Mouse (Mus musculus) MN1 (cell line): Measurements from ENCODE around the gene Grip1.

Experiments
- DNase-seq: peaks from one replicate; pipeline ENCODE4 v3.0.0-alpha.2; 2016; ENCODE audit warnings: low spot score

Grip1 gene

DNA sequence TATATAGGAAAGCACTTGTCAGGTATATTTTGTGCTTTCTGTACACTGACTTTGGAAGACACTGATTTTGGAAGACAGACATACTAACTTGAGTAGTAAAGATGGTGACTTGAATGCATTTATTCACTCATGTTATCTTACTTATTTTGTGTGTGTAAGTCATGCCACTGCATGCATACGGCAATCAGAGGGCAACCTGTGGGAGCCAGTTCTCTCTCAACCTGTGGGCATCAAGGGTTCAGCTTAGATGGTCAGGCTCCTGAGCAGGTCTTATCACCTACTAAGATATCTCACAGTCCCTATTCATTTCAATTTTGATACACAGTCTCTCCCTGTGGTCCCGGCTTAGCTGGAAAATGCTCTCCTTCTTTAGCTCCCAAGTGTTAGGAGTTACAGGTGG, 5.4 kb downstream of the Grip1 start:
- no peak for DNase-seq

DNA sequence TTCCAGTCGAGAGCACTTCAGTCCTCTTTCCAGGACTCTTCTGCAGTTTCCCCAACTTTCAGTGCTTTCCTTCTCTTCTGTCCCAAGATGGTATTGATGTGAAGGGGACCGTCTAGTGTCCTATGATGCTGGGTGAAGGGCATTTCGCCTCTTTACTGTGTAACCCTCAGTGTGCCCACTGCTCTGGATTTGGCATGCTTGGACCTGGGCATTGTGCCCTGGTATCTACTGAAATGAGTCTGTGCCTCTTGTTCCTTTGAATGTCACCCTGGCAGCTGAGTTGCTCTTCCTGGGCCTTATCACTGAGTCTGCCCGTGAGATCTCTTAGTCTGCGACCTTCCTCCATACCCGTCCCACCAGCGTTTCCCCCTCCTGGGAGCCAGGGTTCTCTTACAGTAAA, 9.7 kb downstream of the Grip1 start:
- DNase-seq: no peak

DNA sequence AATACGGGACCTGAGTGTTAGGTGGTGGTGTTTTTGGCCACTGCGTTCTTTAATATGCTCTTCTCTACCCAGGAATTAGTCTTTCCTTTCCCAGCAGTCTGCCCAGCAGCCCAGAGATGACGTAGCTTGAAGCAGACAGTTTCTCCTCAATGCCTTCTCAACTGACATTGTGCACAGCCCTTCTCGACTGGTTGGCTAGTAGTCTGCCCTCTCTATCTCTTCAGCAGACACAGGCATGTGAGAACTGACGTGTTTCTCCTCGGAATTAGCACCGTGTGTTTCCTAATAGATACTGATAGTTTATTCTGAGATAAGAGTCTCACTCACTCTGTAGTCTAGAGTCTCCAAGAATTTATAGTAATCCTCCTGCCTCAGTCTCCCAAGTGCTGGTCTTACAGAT, 10.2 kb downstream of the Grip1 start:
- DNase-seq: no peak

DNA sequence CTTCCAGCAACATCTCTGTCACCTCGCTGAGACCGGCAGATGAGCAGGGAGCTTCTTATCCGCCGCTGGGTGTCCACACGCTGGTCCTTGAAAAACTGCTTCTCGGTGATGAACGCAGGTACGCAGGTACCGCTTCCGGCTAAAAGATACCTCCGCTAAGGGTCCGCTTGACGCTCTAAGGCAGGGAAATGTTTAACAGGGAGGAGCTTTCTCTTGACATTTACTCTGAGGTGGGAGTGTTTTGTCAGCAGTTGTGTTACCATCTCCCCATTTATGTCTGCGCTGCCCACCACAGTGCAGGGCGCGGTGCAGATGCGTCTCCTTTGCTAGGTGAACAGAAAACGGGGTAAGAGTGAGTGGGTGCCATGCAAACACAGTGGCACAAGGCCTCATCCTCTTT, 14.3 kb downstream of the Grip1 start:
- no peak for DNase-seq

DNA sequence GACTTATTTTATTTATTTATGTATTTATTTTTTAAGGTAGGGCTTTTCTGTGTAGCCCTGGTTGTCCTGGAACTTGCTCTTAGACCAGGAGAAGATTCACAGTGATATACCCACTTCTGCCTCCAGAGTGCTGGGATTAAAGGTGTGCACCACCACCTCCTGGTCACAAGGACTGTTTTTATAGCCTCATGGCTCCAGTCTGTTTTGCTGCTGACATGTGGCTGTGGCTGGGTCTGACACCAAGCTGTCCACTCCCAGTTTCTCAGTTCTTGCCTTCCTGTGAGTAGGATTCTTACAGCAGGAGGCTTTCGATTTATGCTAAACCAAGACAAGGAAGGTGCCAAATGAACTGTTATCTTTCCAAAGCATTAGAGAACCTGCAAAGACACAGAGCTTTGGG, 16.5 kb downstream of the Grip1 start:
- DNase-seq: no peak

DNA sequence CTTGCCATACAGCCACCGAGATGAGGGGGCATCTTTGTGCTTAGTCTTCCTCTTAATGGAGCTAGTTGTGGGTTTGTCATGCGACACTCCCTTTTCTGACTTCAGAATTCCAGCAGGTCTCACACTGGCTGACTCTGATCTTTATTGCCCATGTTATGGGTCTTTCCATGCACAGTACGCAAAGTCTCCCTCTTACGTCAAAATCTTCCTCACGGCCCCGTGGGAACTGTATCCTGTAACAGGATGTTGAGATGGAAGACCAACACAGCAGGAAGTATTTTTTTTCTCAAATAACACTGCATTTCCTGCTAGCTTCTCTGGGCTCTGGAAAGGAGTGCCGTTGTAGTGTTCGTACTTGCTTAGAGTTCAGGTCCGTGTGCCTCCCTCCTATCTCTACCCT, 21.5 kb downstream of the Grip1 start:
- no peak for DNase-seq

DNA sequence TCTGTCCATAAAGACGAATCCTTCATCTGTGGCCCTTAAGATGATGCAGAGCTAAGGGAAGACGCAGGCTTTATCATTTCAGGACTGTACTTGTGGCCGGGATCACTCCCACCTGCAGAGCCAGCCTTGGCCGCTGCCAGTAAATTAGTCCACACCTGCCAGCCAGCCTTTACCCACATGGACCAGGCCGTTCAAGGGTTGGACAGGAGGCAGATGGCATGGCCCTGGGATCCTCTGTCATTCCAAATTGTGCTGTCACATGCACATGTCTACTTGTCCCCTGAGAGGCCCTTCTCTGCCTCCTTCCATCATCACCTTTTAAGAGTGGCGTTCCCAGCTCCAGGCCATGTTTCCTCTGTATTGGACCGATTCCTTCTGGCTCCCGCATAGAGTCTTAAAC, 24.0 kb downstream of the Grip1 start:
- DNase-seq: no peak

DNA sequence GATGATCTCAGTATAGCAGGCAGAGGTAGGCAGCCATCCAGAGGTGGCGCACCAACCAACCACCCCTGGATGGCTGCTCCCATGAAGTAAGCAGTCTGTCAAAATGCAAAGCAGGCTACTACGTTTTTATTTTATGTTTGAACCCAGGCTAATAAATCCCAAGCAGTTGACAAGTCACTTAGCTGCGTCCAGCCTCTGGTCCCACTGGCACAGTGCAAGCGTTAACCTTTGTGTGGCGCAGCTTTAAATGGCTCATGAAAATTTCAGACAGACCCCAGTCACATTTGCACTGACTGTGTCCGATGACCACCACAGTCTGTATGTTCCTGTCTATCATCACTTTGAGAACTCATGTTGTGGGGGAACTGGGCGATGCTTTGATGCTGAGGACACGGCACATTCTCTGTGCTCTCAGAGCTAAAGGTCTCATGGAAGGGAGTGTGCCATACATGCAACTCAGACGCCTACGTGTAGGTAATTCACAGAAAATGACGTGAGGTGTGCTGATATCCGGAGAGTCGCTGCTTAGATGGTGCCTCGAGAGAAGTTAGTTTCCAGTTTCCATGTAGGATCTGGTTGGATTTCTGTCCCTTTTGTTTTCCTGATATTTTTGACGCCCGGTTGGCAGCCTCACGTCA, 29.6 kb downstream of the Grip1 start:
- no peak for DNase-seq

DNA sequence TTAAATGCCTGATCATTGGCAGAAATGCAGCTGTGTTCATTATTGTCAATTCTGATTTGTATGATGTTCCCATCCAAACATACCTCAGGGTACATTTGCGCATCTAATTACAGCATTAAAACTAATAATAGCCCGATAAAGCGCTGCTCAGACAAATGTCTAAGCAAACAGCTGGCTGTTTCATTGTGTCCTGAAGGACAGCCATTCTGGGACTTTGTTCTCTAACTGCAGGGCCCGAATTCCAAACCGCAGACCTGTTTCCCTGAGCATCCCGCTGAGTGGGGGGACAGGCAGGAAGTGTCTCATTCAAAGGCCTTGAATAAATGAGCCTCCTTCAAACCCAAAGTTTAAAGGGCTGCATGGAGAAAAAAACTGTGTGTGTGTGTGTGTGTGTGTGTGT, 30.1 kb downstream of the Grip1 start:
- no peak for DNase-seq

DNA sequence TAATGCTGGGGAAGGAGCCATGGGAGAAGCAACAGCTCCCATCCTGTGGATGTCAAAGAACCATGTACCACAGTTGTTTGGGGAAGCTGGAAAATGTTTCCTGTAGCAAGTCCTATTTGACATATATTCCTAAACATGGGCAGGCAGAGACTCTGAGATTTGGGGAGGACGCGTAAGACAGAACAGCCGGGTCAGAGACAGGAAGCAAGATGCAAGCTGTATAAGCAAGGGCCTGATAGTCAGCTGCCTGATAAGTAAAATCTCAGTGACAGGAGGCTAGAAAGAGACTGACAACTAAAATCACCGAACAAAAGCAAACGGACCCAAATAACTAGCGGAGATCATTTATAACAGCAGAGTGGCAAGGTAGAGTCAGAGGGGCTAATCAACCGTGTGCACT, 33.3 kb downstream of the Grip1 start:
- no peak for DNase-seq

DNA sequence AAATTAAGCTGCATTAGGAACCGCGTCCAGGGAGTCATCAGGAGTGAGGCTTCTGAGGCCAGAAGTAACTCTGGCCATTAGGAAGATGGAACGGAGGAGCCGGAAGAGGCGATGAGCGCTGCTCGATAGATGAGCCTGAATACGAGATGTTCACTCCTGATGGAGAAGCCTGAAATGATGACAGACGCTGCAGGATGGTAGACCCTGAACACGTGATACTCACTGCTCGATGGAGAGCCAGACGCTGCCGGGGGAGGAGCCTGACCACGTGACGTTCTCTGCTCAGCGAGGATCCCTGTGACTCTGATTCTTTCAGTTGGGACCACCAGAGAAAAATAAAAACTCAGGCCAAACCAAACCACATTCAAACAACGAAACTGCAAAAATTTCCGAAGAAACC, 37.2 kb downstream of the Grip1 start:
- DNase-seq: no peak

DNA sequence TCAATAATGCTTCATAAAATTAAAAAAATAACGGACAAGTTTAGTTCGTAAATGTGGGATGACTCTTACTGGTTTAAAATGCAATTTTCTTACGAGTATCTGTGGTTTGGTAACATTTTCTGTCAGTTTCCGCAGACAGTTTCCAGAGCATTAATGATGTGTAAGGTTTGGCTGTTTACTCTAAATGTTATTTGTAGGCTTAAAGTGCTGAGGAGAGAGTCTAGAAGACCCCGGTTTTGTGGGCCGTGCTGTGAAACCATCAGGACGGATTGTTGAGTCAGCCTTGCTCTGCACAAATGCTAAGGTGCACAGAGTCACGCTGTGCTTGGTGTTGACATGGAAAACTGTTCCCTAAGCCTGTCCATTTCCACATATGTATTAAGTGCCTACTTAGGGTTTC, 41.7 kb downstream of the Grip1 start:
- no peak for DNase-seq

DNA sequence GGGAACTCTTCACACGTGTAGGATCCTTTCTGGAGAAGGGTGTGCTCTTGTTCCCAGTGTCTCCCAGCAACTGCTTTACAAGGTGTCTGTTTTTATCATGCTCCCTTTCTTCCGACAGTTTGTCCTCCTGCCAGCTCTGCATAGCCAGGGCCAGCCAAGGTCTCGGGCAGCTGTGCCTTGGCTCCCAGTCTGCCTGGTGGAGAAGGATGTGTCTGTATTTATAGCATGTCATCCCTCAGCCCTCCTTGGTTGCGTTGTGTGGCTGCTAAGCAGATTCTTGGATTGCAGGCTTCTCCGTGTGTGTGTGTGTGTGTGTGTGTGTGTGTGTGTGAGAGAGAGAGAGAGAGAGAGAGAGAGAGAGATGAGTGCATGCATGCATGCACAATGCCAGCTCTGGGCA, 42.6 kb downstream of the Grip1 start:
- DNase-seq: no peak

DNA sequence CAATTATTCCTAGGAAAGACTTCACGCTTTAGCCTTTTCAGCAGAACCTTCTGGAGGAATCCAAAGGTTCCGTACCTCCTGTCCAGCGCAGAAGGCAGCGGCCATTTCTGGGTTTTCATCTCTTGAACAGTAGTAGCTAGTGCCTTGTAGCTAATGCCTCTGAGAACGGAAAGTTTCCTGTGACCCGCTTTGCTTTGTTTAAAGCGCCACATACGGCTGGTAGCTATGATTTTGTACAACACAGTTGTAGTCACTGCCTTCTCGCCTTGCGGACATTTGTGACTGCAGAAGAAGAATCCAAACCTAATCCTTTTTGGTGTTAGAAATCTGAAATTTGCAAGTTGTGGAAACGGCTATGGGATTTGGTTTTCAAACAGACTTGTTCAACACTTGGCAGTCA, 68.1 kb downstream of the Grip1 start:
- DNase-seq: no peak

DNA sequence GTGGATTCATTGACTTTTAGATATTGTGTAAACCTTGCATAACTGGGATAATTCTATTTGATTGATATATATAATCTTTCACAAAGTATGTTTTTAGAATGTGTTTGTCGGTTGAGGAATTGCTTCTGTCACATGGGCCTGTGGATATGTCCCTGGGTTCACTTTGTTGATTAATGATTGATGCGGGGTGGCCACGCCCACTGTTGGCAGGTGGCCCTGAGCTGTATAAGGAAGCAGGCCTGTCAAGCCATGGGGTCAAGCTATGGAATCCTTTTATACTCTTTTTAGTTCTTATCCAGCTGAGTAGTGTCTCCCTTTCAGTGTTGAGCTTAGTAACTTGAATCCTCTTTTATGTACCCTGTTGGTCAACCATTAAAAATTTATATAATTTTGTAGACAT, 72.1 kb downstream of the Grip1 start:
- DNase-seq: no peak

DNA sequence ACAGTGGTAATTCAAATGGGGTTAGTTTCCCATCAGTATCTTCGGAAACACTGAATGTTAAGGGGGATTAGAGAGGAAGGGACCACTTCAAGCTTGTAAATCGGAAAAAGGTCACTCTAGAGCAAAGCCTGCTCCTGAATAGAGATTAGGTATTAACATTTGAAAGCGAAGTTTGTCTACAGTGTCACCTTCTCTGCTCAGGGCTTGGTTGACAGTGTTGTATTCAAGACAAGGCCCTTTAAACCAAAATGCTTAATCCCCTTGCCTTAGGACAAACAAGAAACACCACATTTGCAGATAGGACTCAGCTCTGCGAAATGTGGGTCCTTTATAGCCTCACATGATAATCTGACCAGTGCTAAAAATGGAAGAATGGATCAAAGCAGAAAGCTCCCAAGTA, 81.2 kb downstream of the Grip1 start:
- no peak for DNase-seq

DNA sequence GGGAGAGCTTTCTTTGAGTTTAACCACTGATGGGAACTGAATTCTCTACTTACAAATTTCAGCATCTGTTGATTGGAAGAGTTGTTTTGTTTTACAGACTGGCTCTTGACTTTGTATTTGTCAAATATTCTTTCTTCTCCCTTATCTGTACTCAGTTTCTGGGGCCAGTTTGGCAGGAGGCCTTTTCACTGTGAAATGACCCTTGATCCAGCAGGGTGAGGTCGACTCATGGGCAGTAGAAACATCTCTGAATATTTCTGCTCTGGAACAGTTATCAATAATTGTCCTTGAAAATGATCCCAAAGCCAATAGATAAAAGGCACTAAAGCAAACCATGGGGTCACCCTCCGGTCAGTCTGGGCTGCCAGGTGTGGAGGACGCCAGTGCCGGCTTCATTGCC, 88.0 kb downstream of the Grip1 start:
- DNase-seq: no peak

DNA sequence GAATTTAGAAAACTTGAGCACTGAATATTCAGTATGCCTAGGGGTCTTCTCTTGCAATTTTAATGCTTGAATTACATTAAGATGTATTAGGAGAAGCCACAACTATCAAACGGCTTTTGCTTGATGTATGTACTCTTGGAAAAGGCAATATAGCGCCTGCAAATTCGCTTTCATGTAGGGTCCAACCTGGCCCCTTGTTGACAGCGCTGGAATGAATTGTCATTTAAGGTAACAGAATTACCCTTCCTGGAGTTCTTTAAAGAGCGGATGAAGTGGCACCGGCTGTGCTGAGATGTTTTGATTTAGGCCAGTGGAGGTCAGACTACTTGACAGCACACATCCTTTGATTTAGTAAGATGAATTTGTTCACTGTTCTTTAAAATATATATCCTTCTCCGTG, 90.1 kb downstream of the Grip1 start:
- no peak for DNase-seq

DNA sequence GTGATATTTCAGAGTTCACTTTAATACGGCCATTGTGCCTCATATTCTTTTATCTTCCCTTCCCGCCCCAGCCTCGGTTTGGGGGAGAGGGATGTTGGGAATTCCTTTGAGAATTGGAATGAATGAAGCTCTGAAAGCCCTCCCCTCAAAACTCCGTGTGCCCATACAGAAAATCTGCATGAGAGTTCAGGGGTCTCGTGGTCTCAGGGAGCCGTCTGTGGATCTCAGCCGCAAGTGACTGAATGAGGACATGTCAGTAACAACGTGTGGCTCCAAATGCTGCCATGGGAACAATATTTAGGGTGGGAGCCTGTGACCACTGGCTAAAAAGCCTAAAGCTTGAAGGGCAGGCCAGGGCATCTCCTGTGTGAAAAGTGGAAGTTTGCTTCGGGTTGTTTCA, 91.1 kb downstream of the Grip1 start:
- no peak for DNase-seq

DNA sequence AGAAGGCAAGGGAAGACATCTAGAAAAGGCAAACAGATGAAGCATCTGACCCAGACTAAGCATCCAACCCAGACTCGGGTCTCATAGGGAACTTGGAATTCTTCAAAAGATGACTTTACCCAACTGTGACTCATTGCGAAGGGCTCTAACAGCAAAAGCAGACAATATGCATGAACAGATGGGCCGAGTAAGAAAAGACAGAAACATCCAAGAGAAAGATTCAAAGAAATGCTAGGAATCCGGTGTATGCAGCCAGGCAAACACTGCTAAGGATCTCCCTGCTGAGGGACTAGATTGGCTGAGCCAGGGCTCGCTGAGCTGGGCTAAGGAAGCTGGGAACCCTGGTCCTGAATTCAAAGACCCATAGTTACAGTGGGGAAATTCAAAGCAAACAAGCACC, 94.2 kb downstream of the Grip1 start:
- no peak for DNase-seq

DNA sequence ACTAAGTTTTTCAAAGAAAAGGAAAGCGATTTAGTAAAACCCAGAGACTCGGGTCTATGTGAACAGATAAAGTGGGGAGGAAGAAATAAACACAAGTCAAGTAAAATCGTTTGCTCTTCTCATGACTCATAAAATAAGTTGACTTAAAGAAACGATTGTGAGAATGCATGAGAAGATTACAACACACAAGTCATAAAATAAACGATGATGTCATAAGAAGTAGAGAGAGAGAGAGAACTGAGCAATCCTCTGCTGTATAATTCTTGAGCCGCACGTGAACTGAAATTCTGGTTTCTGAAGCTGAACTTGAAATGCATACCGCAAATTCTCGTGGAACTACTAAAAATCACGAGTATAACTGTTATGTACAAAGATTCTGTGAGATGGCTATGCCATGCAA, 95.1 kb downstream of the Grip1 start:
- DNase-seq: no peak

DNA sequence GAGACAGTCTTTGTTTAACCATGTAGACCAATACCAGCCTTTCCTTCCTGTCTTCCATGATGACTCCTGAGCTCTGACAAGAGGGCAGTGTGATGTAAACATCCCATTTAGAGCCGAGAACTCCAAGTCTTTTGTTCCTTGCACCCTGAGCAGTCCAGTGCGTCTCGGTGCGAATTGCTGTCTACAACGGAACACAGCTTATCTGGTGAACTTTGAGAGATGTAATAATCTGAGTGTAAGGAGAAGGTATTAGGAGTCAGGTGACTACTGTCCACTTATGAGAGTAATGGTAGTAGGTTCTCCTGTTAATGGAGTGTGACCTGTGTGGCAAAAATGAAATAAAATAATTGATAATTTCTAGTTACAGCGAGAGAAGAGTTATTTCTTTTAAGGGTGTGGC, 97.0 kb downstream of the Grip1 start:
- DNase-seq: no peak

DNA sequence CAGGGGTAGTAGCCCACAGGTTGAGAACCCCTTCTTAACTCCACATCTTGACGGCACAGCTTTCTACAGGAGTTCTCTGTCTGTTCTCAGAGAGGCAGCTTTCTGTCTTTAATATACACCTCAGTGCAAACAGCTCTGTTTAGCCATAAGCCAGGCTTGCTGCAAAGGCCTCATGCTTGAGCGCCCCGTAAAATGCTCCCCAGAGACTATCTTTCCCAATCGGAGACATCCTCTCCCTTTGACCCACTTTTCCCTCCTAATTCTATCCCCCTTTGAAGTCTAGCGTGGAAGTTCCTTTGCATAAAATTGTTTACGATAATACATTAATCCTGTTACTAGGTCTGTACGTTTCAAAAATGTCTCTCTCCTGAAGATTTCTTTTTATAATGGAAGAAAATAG, 102.7 kb downstream of the Grip1 start:
- no peak for DNase-seq

DNA sequence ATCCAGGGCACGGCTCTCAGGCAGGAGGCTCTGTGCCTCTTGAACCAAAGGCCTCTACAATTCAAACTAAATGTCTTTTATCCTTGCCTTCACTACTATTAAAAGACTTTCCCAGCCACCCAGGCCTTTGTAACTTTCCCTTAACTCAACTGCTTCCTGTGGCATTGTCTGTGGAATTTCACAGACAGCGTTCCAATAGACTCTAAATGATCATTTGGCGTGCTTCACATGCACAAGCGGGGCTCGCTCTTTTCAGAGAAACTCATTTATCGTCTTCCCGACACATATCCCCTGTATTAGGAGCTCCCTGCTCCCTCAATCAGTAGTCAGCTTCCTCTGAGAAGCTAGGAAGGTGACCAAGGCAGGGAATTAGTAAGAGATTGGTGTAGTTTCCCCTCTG, 104.8 kb downstream of the Grip1 start:
- no peak for DNase-seq

DNA sequence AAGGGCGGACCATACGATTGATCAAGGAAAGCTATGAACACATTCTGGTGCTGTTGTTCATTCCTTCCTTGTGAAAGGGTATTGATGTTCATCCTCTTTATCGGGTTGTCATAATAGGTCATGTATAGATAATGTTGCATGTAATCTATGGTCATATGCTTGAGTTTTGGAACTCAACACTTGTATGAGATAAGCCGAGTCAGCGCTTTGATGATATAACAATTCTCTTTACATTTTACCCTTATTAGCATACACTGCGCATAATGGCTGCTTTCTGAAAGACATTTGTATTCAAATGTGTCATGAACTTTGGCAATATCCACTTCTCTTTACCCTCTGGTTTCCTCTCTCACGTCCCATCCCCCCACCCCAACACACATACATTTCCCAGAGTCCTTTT, 111.2 kb downstream of the Grip1 start:
- no peak for DNase-seq
